Mouse (Mus musculus): Measurements from ENCODE around the gene Chodl. TPM values are rescaled to one million over a fixed set of nuclear protein-coding genes. Genes with fewer than 3 reads are reported as not detected.

Chodl gene
- 7.4 and 10.7 TPM in 2 replicates for polyA plus RNA-seq (2015; fragmentation: Nextera tagmentation; extraction: Ambion mirVana)

GRCm38 (mm10) chr16:78930382-78931286 is at the start of gene Chodl:
TSS of gene Chodl (plus strand) at chr16:78930948.
- Histone ChIP-seq H3K27ac (ENCODE audit: low read length) (no peak within 1 kb of the TSS; the same call in 1 of the 2 replicates), H3K36me3 (ENCODE audit: control insufficient read depth, insufficient read depth, low read length) (no peaks in the 10 kb centered on the region), H3K4me1 (ENCODE audit: control insufficient read depth, insufficient read depth, low read length) (0 out of 2 replicates have a peak, but pooled peaks cover 3% of the 10 kb centered on the region), H3K27me3 (ENCODE audit: control insufficient read depth, insufficient read depth, low read depth, low read length) (no peaks in the 10 kb centered on the region), H3K9me3 (replicated peaks; ENCODE audit: control insufficient read depth, low read length, poor library complexity, severe bottlenecking) (no peaks in the 10 kb centered on the region), H3K4me2 (ENCODE audit: low read length) (peak within 1 kb of the TSS; percentile 93), H3K9ac (ENCODE audit: low read depth, low read length) (peak within 1 kb of the TSS; percentile 76), H3K4me3 (ENCODE audit: low read depth, low read length) (peak within 1 kb of the TSS; percentile 52)
- 12% methylated on average over 18 of the region's 19 CpGs for WGBS
- ATAC-seq, result peak; percentile 89

GRCm38 (mm10) chr16:78922644-78923043 is 8.1 kb upstream of the Chodl start:
- WGBS, result 69% methylated on average over 5 of the region's 5 CpGs
- no peak for ATAC-seq
- Histone ChIP-seq H3K4me3 (ENCODE audit: low read depth, low read length) (no peak overlapping the region), H3K9ac (ENCODE audit: low read depth, low read length) (no peak overlapping the region), H3K27me3 (ENCODE audit: control insufficient read depth, insufficient read depth, low read depth, low read length) (no peaks in the 10 kb centered on the region), H3K4me2 (ENCODE audit: low read length) (no peak overlapping the region), H3K9me3 (replicated peaks; ENCODE audit: control insufficient read depth, low read length, poor library complexity, severe bottlenecking) (no peaks in the 10 kb centered on the region), H3K27ac (ENCODE audit: low read length) (no peak overlapping the region), H3K36me3 (ENCODE audit: control insufficient read depth, insufficient read depth, low read length) (no peaks in the 10 kb centered on the region), H3K4me1 (ENCODE audit: control insufficient read depth, insufficient read depth, low read length) (no peaks in the 10 kb centered on the region)

- H3K27ac ChIP-seq (ENCODE audit: low read length), result no peak overlapping the region; the same call in 1 of the 2 replicates
- 9% methylated on average over 16 of the region's 16 CpGs for WGBS
- ATAC-seq, result peak; percentile 80
Observed at GRCm38 (mm10) chr16:78931287-78932025, 708 bp downstream of the Chodl start.

GRCm38 (mm10) chr16:78934298-78934697 is 3.5 kb downstream of the Chodl start:
- ATAC-seq, result no peak
- Histone ChIP-seq H3K4me2 (ENCODE audit: low read length) (no peak overlapping the region), H3K27ac (ENCODE audit: low read length) (no peak overlapping the region), H3K4me3 (ENCODE audit: low read depth, low read length) (no peak overlapping the region), H3K4me1 (ENCODE audit: control insufficient read depth, insufficient read depth, low read length) (0 out of 2 replicates have a peak, but pooled peaks cover 3% of the 10 kb centered on the region), H3K9ac (ENCODE audit: low read depth, low read length) (no peak overlapping the region), H3K9me3 (replicated peaks; ENCODE audit: control insufficient read depth, low read length, poor library complexity, severe bottlenecking) (no peaks in the 10 kb centered on the region), H3K27me3 (ENCODE audit: control insufficient read depth, insufficient read depth, low read depth, low read length) (no peaks in the 10 kb centered on the region), H3K36me3 (ENCODE audit: control insufficient read depth, insufficient read depth, low read length) (no peaks in the 10 kb centered on the region)
- WGBS, result 90% methylated on average over 2 of the region's 2 CpGs

More at GRCm38 (mm10) chr16:78931287-78932025, 708 bp downstream of the Chodl start:
- Histone ChIP-seq H3K4me2 (ENCODE audit: low read length) (peak overlapping the region; percentile 93), H3K9me3 (replicated peaks; ENCODE audit: control insufficient read depth, low read length, poor library complexity, severe bottlenecking) (no peaks in the 10 kb centered on the region), H3K4me3 (ENCODE audit: low read depth, low read length) (peak overlapping the region; percentile 52), H3K9ac (ENCODE audit: low read depth, low read length) (peak overlapping the region; percentile 76), H3K27me3 (ENCODE audit: control insufficient read depth, insufficient read depth, low read depth, low read length) (no peaks in the 10 kb centered on the region), H3K4me1 (ENCODE audit: control insufficient read depth, insufficient read depth, low read length) (0 out of 2 replicates have a peak, but pooled peaks cover 3% of the 10 kb centered on the region), H3K36me3 (ENCODE audit: control insufficient read depth, insufficient read depth, low read length) (no peaks in the 10 kb centered on the region)

GRCm38 (mm10) chr16:78937755-78938154 is 7.0 kb downstream of the Chodl start:
- H3K27me3 ChIP-seq (ENCODE audit: control insufficient read depth, insufficient read depth, low read depth, low read length), result no peaks in the 10 kb centered on the region
- no peak for ATAC-seq
- no peak overlapping the region for H3K9ac ChIP-seq (ENCODE audit: low read depth, low read length)
- H3K4me1 ChIP-seq (ENCODE audit: control insufficient read depth, insufficient read depth, low read length), result no peaks in the 10 kb centered on the region
- no peaks in the 10 kb centered on the region for H3K36me3 ChIP-seq (ENCODE audit: control insufficient read depth, insufficient read depth, low read length)
- H3K4me3 ChIP-seq (ENCODE audit: low read depth, low read length), result no peak overlapping the region
- no peak overlapping the region for H3K27ac ChIP-seq (ENCODE audit: low read length)
- 77% methylated on average over 8 of the region's 8 CpGs for WGBS
- H3K9me3 ChIP-seq (replicated peaks; ENCODE audit: control insufficient read depth, low read length, poor library complexity, severe bottlenecking), result no peaks in the 10 kb centered on the region; the same call in 1 of the 2 replicates
- H3K4me2 ChIP-seq (ENCODE audit: low read length), result no peak overlapping the region

DNA sequence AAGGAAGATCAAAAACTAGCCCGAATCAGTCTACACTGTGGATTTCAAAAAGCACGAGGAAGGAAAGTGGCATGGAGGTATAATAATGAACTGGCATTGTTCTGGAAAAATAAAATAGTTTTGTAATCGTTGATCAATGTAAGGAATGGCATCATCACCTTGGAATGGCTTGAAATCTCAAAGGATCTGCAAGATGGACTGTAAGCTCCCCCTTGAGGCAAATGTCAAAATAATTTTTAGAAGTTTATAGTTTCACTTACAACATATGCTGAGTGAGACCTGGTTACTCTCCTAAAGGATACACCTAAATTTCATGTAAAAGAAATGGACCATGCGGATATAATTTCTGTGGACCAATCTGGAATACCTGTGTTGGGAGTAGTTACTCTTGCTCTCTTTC is 19.6 kb downstream of the Chodl start:
- no peak overlapping the region for H3K9ac ChIP-seq (ENCODE audit: low read depth, low read length)
- WGBS, result 78% methylated on average over 4 of the region's 4 CpGs
- H3K4me1 ChIP-seq (ENCODE audit: control insufficient read depth, insufficient read depth, low read length), result no peaks in the 10 kb centered on the region

GRCm38 (mm10) chr16:78957434-78957833 is 26.7 kb downstream of the Chodl start:
- H3K4me3 ChIP-seq (ENCODE audit: low read depth, low read length), result no peak overlapping the region
- no peaks in the 10 kb centered on the region for H3K9me3 ChIP-seq (replicated peaks; ENCODE audit: control insufficient read depth, low read length, poor library complexity, severe bottlenecking)
- H3K4me1 ChIP-seq (ENCODE audit: control insufficient read depth, insufficient read depth, low read length), result no peaks in the 10 kb centered on the region
- no peak overlapping the region for H3K4me2 ChIP-seq (ENCODE audit: low read length)
- no peak overlapping the region for H3K9ac ChIP-seq (ENCODE audit: low read depth, low read length)
- H3K36me3 ChIP-seq (ENCODE audit: control insufficient read depth, insufficient read depth, low read length), result no peaks in the 10 kb centered on the region
- no peak overlapping the region for H3K27ac ChIP-seq (ENCODE audit: low read length)
- ATAC-seq, result no peak
- 63% methylated on average over 2 of the region's 2 CpGs for WGBS
- no peaks in the 10 kb centered on the region for H3K27me3 ChIP-seq (ENCODE audit: control insufficient read depth, insufficient read depth, low read depth, low read length)

More for the DNA sequence above, 19.6 kb downstream of the Chodl start:
- no peak overlapping the region for H3K27ac ChIP-seq (ENCODE audit: low read length)
- no peak for ATAC-seq
- no peak overlapping the region for H3K4me2 ChIP-seq (ENCODE audit: low read length)
- H3K9me3 ChIP-seq (replicated peaks; ENCODE audit: control insufficient read depth, low read length, poor library complexity, severe bottlenecking), result no peaks in the 10 kb centered on the region
- H3K27me3 ChIP-seq (ENCODE audit: control insufficient read depth, insufficient read depth, low read depth, low read length), result no peaks in the 10 kb centered on the region
- no peaks in the 10 kb centered on the region for H3K36me3 ChIP-seq (ENCODE audit: control insufficient read depth, insufficient read depth, low read length)
- H3K4me3 ChIP-seq (ENCODE audit: low read depth, low read length), result no peak overlapping the region

GRCm38 (mm10) chr16:78969091-78969731 is 38.5 kb downstream of the Chodl start:
- Histone ChIP-seq H3K4me3 (ENCODE audit: low read depth, low read length) (no peak overlapping the region), H3K4me2 (ENCODE audit: low read length) (peak overlapping the region; percentile 16; the same call in 1 of the 2 replicates), H3K27ac (ENCODE audit: low read length) (no peak overlapping the region), H3K36me3 (ENCODE audit: control insufficient read depth, insufficient read depth, low read length) (no peaks in the 10 kb centered on the region), H3K9ac (ENCODE audit: low read depth, low read length) (no peak overlapping the region), H3K27me3 (ENCODE audit: control insufficient read depth, insufficient read depth, low read depth, low read length) (no peaks in the 10 kb centered on the region), H3K4me1 (ENCODE audit: control insufficient read depth, insufficient read depth, low read length) (no peaks in the 10 kb centered on the region), H3K9me3 (replicated peaks; ENCODE audit: control insufficient read depth, low read length, poor library complexity, severe bottlenecking) (no peaks in the 10 kb centered on the region)
- peak; percentile 76 for ATAC-seq
- 33% methylated on average over 13 of the region's 13 CpGs for WGBS
